Mouse (Mus musculus): ENCODE results near the gene Apom. TPM values are rescaled to one million over a fixed set of nuclear protein-coding genes. Genes with fewer than 3 reads are reported as not detected.

Apom gene
- polyA plus RNA-seq, 1 experiment from 2014 or later, result 27.5 TPM

DNA sequence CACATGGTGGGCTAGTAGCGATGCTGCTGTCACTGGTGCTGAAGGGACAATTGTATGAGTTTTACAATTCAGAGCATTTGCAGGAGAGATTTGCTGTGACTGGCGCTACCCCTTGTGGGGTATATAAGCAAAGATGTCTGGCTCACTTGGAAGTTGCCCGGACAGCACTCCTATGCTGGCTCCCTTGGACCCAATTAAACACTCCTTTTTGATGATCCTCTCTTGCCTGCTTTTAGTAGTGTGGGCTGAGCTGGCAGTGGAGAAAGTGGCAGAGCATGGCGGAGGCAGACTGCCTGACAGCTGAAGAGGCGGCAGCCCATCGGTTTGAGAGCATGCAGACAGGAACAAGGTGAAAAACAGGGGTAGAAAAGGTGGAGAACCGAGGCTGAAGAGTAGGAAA lies 35.9 kb upstream of the Apom start:
- H3K4me3 ChIP-seq (ENCODE audit: low read length), result no peak overlapping the region
- peaks cover 17% of the 10 kb centered on the region for H3K4me1 ChIP-seq (ENCODE audit: insufficient read depth, low read length)
- no peaks in the 10 kb centered on the region for H3K27me3 ChIP-seq (ENCODE audit: insufficient read depth, low read length)
- H3K9me3 ChIP-seq (ENCODE audit: low read length), result no peaks in the 10 kb centered on the region
- no peak for ATAC-seq (ENCODE audit: low FRiP score, low TSS enrichment)
- no peak overlapping the region for H3K27ac ChIP-seq (ENCODE audit: low read length)
- no peak overlapping the region for H3K4me2 ChIP-seq (replicated peaks; ENCODE audit: low read depth, low read length)
- H3K9ac ChIP-seq (replicated peaks; ENCODE audit: low read length), result no peak overlapping the region
- 89% methylated on average over 7 of the region's 7 CpGs for WGBS
- H3K36me3 ChIP-seq (ENCODE audit: insufficient read depth, low read length), result no peaks in the 10 kb centered on the region

GRCm38 (mm10) chr17:35166352-35167035 lies 34.6 kb upstream of the Apom start:
- 72% methylated on average over 8 of the region's 8 CpGs for WGBS
- Histone ChIP-seq H3K27me3 (ENCODE audit: insufficient read depth, low read length) (no peaks in the 10 kb centered on the region), H3K9me3 (ENCODE audit: low read length) (no peaks in the 10 kb centered on the region), H3K27ac (ENCODE audit: low read length) (no peak overlapping the region), H3K4me2 (replicated peaks; ENCODE audit: low read depth, low read length) (peak overlapping the region; percentile 57), H3K4me1 (ENCODE audit: insufficient read depth, low read length) (peaks cover 30% of the 10 kb centered on the region), H3K4me3 (ENCODE audit: low read length) (no peak overlapping the region), H3K36me3 (ENCODE audit: insufficient read depth, low read length) (peaks cover 10% of the 10 kb centered on the region), H3K9ac (replicated peaks; ENCODE audit: low read length) (peak overlapping the region; percentile 65)
- ATAC-seq (ENCODE audit: low FRiP score, low TSS enrichment), result no peak

GRCm38 (mm10) chr17:35165451-35166155 lies 33.8 kb upstream of the Apom start:
- no peaks in the 10 kb centered on the region for H3K27me3 ChIP-seq (ENCODE audit: insufficient read depth, low read length)
- H3K4me2 ChIP-seq (replicated peaks; ENCODE audit: low read depth, low read length), result peak overlapping the region; percentile 57
- peak overlapping the region; percentile 79 for H3K9ac ChIP-seq (replicated peaks; ENCODE audit: low read length)
- no peak for ATAC-seq (ENCODE audit: low FRiP score, low TSS enrichment)
- H3K4me1 ChIP-seq (ENCODE audit: insufficient read depth, low read length), result peaks cover 30% of the 10 kb centered on the region
- peaks cover 19% of the 10 kb centered on the region for H3K36me3 ChIP-seq (ENCODE audit: insufficient read depth, low read length)
- H3K4me3 ChIP-seq (ENCODE audit: low read length), result peak overlapping the region; percentile 99
- peak overlapping the region; percentile 100 for H3K27ac ChIP-seq (ENCODE audit: low read length)
- 18% methylated on average over 12 of the region's 12 CpGs for WGBS
- H3K9me3 ChIP-seq (ENCODE audit: low read length), result no peaks in the 10 kb centered on the region

GRCm38 (mm10) chr17:35164568-35165450 lies 33.0 kb upstream of the Apom start, which contains the start of gene Prrc2a:
Prrc2a (minus strand) TSS chr17:35164897.
- Histone ChIP-seq H3K4me2 (replicated peaks; ENCODE audit: low read depth, low read length) (peak within 1 kb of the TSS; percentile 98), H3K27ac (ENCODE audit: low read length) (peak within 1 kb of the TSS; percentile 100), H3K27me3 (ENCODE audit: insufficient read depth, low read length) (no peaks in the 10 kb centered on the region), H3K9me3 (ENCODE audit: low read length) (no peaks in the 10 kb centered on the region), H3K4me3 (ENCODE audit: low read length) (peak within 1 kb of the TSS; percentile 99), H3K9ac (replicated peaks; ENCODE audit: low read length) (peak within 1 kb of the TSS; percentile 99), H3K4me1 (ENCODE audit: insufficient read depth, low read length) (peaks cover 30% of the 10 kb centered on the region), H3K36me3 (ENCODE audit: insufficient read depth, low read length) (peaks cover 27% of the 10 kb centered on the region)
- ATAC-seq (ENCODE audit: low FRiP score, low TSS enrichment), result peak; percentile 96
- WGBS, result under 1% methylated on average over 70 of the region's 89 CpGs

GRCm38 (mm10) chr17:35164218-35164567 lies 32.3 kb upstream of the Apom start:
- no peak for ATAC-seq (ENCODE audit: low FRiP score, low TSS enrichment)
- peak overlapping the region; percentile 98 for H3K4me2 ChIP-seq (replicated peaks; ENCODE audit: low read depth, low read length)

DNA sequence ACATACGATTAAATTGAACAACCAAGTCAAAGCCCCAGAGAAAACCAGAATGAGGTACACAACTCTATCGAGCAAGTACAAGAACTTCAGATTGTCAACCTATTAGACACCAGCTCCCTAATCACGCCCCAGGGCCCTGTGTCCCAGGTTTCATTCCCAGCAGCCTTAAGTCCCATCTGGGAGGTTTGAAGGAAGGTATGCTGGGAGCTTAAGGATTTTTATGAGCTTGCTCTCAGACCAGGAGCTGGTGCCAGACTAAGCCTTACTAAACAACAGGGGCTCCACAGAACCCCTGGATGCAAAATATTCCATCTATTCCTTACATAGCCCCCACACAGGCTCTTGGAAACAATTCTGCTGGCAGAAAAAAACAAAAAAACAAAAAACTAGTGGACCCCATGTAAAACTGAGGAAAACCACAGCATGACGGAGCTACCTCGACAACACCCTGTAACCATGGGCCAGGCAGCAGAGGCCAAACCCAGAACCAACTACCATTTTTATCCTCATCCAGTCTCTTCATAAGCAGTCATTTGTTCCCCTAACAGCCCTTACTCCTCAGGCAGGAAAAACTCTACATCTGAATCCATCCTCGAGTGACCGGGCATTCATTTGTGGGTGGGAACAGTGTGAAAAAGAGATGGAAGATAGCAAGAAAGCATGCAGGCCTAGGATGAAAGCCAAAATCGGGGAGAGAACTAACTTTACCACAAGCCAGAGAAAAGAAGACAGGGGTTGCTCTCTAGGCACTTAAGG lies 31.7 kb upstream of the Apom start:
- H3K27me3 ChIP-seq (ENCODE audit: insufficient read depth, low read length), result no peaks in the 10 kb centered on the region
- WGBS, result 4% methylated on average over 8 of the region's 8 CpGs
- peaks cover 30% of the 10 kb centered on the region for H3K4me1 ChIP-seq (ENCODE audit: insufficient read depth, low read length)
- peak overlapping the region; percentile 99 for H3K4me3 ChIP-seq (ENCODE audit: low read length)
- no peak for ATAC-seq (ENCODE audit: low FRiP score, low TSS enrichment)
- peaks cover 40% of the 10 kb centered on the region for H3K36me3 ChIP-seq (ENCODE audit: insufficient read depth, low read length)
- peak overlapping the region; percentile 98 for H3K4me2 ChIP-seq (replicated peaks; ENCODE audit: low read depth, low read length)
- H3K27ac ChIP-seq (ENCODE audit: low read length), result peak overlapping the region; percentile 100
- no peaks in the 10 kb centered on the region for H3K9me3 ChIP-seq (ENCODE audit: low read length)
- peak overlapping the region; percentile 99 for H3K9ac ChIP-seq (replicated peaks; ENCODE audit: low read length)

More at GRCm38 (mm10) chr17:35164218-35164567, 32.3 kb upstream of the Apom start:
- WGBS, result 0% methylated on average over 28 of the region's 28 CpGs
- Histone ChIP-seq H3K4me1 (ENCODE audit: insufficient read depth, low read length) (peaks cover 30% of the 10 kb centered on the region), H3K27me3 (ENCODE audit: insufficient read depth, low read length) (no peaks in the 10 kb centered on the region), H3K9ac (replicated peaks; ENCODE audit: low read length) (peak overlapping the region; percentile 99), H3K36me3 (ENCODE audit: insufficient read depth, low read length) (peaks cover 33% of the 10 kb centered on the region), H3K27ac (ENCODE audit: low read length) (peak overlapping the region; percentile 100), H3K9me3 (ENCODE audit: low read length) (no peaks in the 10 kb centered on the region), H3K4me3 (ENCODE audit: low read length) (peak overlapping the region; percentile 99)

DNA sequence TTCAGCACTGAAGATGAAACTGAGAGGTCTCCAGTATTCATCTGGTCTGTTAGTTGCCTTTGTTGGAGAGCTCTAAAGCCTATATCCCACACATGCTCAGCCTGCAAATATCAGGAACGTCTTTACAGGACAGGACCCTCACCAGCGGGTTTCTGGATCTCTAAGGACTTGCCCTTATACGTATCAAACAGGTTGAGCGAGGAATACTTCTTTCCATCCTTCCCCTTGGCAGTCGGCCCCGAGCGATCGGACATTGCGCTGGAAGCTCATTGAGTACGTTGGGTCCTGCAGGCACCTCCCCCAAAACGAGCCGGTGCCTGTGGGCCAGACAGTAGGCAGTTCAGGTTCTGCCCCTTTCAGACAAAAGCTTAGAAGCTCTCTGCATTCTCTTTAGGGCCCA lies 30.9 kb upstream of the Apom start:
- Histone ChIP-seq H3K4me1 (ENCODE audit: insufficient read depth, low read length) (peaks cover 30% of the 10 kb centered on the region), H3K4me3 (ENCODE audit: low read length) (peak overlapping the region; percentile 99), H3K27me3 (ENCODE audit: insufficient read depth, low read length) (no peaks in the 10 kb centered on the region), H3K27ac (ENCODE audit: low read length) (no peak overlapping the region), H3K9me3 (ENCODE audit: low read length) (no peaks in the 10 kb centered on the region), H3K9ac (replicated peaks; ENCODE audit: low read length) (peak overlapping the region; percentile 99), H3K36me3 (ENCODE audit: insufficient read depth, low read length) (peaks cover 47% of the 10 kb centered on the region), H3K4me2 (replicated peaks; ENCODE audit: low read depth, low read length) (peak overlapping the region; percentile 98)
- ATAC-seq (ENCODE audit: low FRiP score, low TSS enrichment), result no peak
- WGBS, result 17% methylated on average over 12 of the region's 12 CpGs

GRCm38 (mm10) chr17:35162121-35162520 lies 30.3 kb upstream of the Apom start:
- no peak overlapping the region for H3K27ac ChIP-seq (ENCODE audit: low read length)
- no peak for ATAC-seq (ENCODE audit: low FRiP score, low TSS enrichment)
- H3K9ac ChIP-seq (replicated peaks; ENCODE audit: low read length), result peak overlapping the region; percentile 99
- WGBS, result 56% methylated on average over 14 of the region's 14 CpGs
- peak overlapping the region; percentile 98 for H3K4me2 ChIP-seq (replicated peaks; ENCODE audit: low read depth, low read length)
- H3K27me3 ChIP-seq (ENCODE audit: insufficient read depth, low read length), result no peaks in the 10 kb centered on the region
- H3K4me3 ChIP-seq (ENCODE audit: low read length), result peak overlapping the region; percentile 99
- no peaks in the 10 kb centered on the region for H3K9me3 ChIP-seq (ENCODE audit: low read length)
- peaks cover 30% of the 10 kb centered on the region for H3K4me1 ChIP-seq (ENCODE audit: insufficient read depth, low read length)
- H3K36me3 ChIP-seq (ENCODE audit: insufficient read depth, low read length), result peaks cover 53% of the 10 kb centered on the region

DNA sequence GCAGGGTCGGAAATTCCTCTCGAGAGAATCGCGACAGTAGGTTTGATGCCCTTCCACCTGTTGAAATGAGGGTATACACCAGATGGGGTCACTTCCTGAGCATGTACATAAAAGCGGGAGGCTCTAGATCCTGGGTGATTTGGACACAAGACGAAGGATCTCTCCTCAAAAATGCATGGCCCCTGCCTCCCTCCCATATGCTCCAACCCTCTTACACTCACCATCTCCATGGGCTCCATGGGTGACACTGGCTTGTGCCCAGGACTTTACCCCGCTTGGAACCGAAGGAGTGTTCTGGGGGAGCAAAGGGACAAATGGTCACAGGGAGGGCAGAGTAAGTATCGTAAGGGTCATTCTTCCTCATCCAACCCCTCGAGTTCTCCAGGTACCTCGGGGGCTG lies 29.6 kb upstream of the Apom start:
- Histone ChIP-seq H3K4me1 (ENCODE audit: insufficient read depth, low read length) (peaks cover 30% of the 10 kb centered on the region), H3K9ac (replicated peaks; ENCODE audit: low read length) (peak overlapping the region; percentile 99; the same call in 1 of the 2 replicates), H3K4me2 (replicated peaks; ENCODE audit: low read depth, low read length) (no peak overlapping the region), H3K27ac (ENCODE audit: low read length) (no peak overlapping the region), H3K27me3 (ENCODE audit: insufficient read depth, low read length) (no peaks in the 10 kb centered on the region), H3K9me3 (ENCODE audit: low read length) (no peaks in the 10 kb centered on the region), H3K36me3 (ENCODE audit: insufficient read depth, low read length) (peaks cover 60% of the 10 kb centered on the region), H3K4me3 (ENCODE audit: low read length) (peak overlapping the region; percentile 99; the same call in 1 of the 2 replicates)
- 72% methylated on average over 11 of the region's 11 CpGs for WGBS
- ATAC-seq (ENCODE audit: low FRiP score, low TSS enrichment), result no peak
